Mouse (Mus musculus) natural killer cell, adult 2 months (primary cell): Measurements from ENCODE around the gene Ephx3.

ENCODE experiments used
- DNase-seq, 2 experiments: peaks; one replicate each; pipeline ENCODE4 v3.0.0; 2022; ENCODE audit warnings: low spot score in 2 of 2

Gene Ephx3

GRCm38 (mm10) chr17:32173166-32173565, 16.2 kb downstream of the Ephx3 start:
- no peak for DNase-seq

- DNase-seq, result no peak
Measured at GRCm38 (mm10) chr17:32172485-32172884, 16.9 kb downstream of the Ephx3 start.

- DNase-seq, result no peak
Measured at GRCm38 (mm10) chr17:32169518-32170225, 19.7 kb downstream of the Ephx3 start.

GRCm38 (mm10) chr17:32166687-32167086, 22.7 kb downstream of the Ephx3 start, which contains the start of gene Notch3:
TSS of gene Notch3 (minus strand) at chr17:32166852.
- DNase-seq, result no peak

GRCm38 (mm10) chr17:32165803-32166595, 23.4 kb downstream of the Ephx3 start:
- no peak for DNase-seq

- no peak for DNase-seq
Measured at GRCm38 (mm10) chr17:32165266-32165802, 24.0 kb downstream of the Ephx3 start.

GRCm38 (mm10) chr17:32164780-32165179, 24.6 kb downstream of the Ephx3 start:
- DNase-seq, result no peak

- DNase-seq, result peak in 1 of 2 experiments; percentile 67
Measured at GRCm38 (mm10) chr17:32163910-32164650, 25.3 kb downstream of the Ephx3 start.

GRCm38 (mm10) chr17:32162112-32162850, 27.1 kb downstream of the Ephx3 start:
- DNase-seq, result peak in 1 of 2 experiments; percentile 49

GRCm38 (mm10) chr17:32160882-32161281, 28.5 kb downstream of the Ephx3 start:
- no peak for DNase-seq

- DNase-seq, result no peak
Measured at GRCm38 (mm10) chr17:32158841-32159240, 30.5 kb downstream of the Ephx3 start.

- DNase-seq, result no peak
Measured at GRCm38 (mm10) chr17:32146718-32147117, 42.6 kb downstream of the Ephx3 start.

GRCm38 (mm10) chr17:32142907-32143854, 46.2 kb downstream of the Ephx3 start:
- peak; percentile 67 to 82 for DNase-seq

- DNase-seq, result no peak
Measured at GRCm38 (mm10) chr17:32142234-32142633, 47.1 kb downstream of the Ephx3 start.
